Mouse (Mus musculus): ENCODE results near the gene Zmym4.
A peak's percentile ranks its signal among the peaks of the same experiment; 100 is the strongest.

Gene Zmym4

GRCm38 (mm10) chr4:126927701-126928100 is 40.2 kb downstream of the Zmym4 start:
- no peak for DNase-seq

- DNase-seq: no peak
Observed at GRCm38 (mm10) chr4:126889879-126890278, 78.1 kb downstream of the Zmym4 start.

- DNase-seq: no peak
Observed at GRCm38 (mm10) chr4:126885953-126886352, 82.0 kb downstream of the Zmym4 start.

GRCm38 (mm10) chr4:126883602-126884001 is 84.3 kb downstream of the Zmym4 start:
- no peak for DNase-seq

- no peak for DNase-seq
Observed at GRCm38 (mm10) chr4:126879560-126880275, 88.2 kb downstream of the Zmym4 start.

- DNase-seq: no peak
Observed at GRCm38 (mm10) chr4:126872717-126873116, 95.2 kb downstream of the Zmym4 start.

GRCm38 (mm10) chr4:126868699-126869098 is 99.2 kb downstream of the Zmym4 start:
- no peak for DNase-seq

- DNase-seq: no peak
Observed at GRCm38 (mm10) chr4:126861514-126862266, 106.2 kb downstream of the Zmym4 start.

- DNase-seq: no peak
Observed at GRCm38 (mm10) chr4:126860268-126860986, 107.5 kb downstream of the Zmym4 start.

- DNase-seq: no peak
Observed at GRCm38 (mm10) chr4:126852971-126853370, 115.0 kb downstream of the Zmym4 start.

- DNase-seq: no peak
Observed at GRCm38 (mm10) chr4:126850778-126851080, 117.2 kb downstream of the Zmym4 start.

- no peak for DNase-seq
Observed at GRCm38 (mm10) chr4:126850019-126850777, 117.7 kb downstream of the Zmym4 start.

- no peak for DNase-seq
Observed at GRCm38 (mm10) chr4:126846971-126847370, 121.0 kb downstream of the Zmym4 start.

- DNase-seq: no peak
Observed at GRCm38 (mm10) chr4:126845664-126846063, 122.3 kb downstream of the Zmym4 start.

GRCm38 (mm10) chr4:126842911-126843310 is 125.0 kb downstream of the Zmym4 start:
- DNase-seq: no peak

- DNase-seq: no peak
Observed at GRCm38 (mm10) chr4:126840996-126841560, 126.9 kb downstream of the Zmym4 start.

GRCm38 (mm10) chr4:126839873-126840272 is 128.1 kb downstream of the Zmym4 start:
- DNase-seq: peak; percentile 85

GRCm38 (mm10) chr4:126838799-126839198 is 129.1 kb downstream of the Zmym4 start:
- no peak for DNase-seq

- DNase-seq: no peak
Observed at GRCm38 (mm10) chr4:126831122-126831521, 136.8 kb downstream of the Zmym4 start.

GRCm38 (mm10) chr4:126823917-126824316 is 144.0 kb downstream of the Zmym4 start:
- DNase-seq: no peak

GRCm38 (mm10) chr4:126822891-126823882 is 144.7 kb downstream of the Zmym4 start:
- DNase-seq: no peak
